Mouse (Mus musculus) midbrain, embryonic 12.5 days (tissue): ENCODE results near the gene Snai1. TPM values are rescaled to one million over a fixed set of nuclear protein-coding genes. Genes with fewer than 3 reads are reported as not detected.
A peak's percentile ranks its signal among the peaks of the same experiment; 100 is the strongest.

ENCODE experiments used
- ATAC-seq: fragments of 200-750 bp; cut with Nextera tagmentation; 2 replicates; pipeline ENCODE4 v1.8.0; 2017; ENCODE audit warnings: low read depth, moderate TSS enrichment, moderate library complexity; ENCODE audit not compliant: low FRiP score
- H3K27ac ChIP-seq: fragments of 300-500 bp; sonication (generic); replicated peaks from 2 replicates; pipeline ENCODE4 v1.5.1; 2016; ENCODE audit warnings: mild to moderate bottlenecking
- H3K27me3 ChIP-seq: fragments of 300-500 bp; sonication (generic); 2 replicates; pipeline ENCODE4 v1.6.1; 2016; ENCODE audit warnings: mild to moderate bottlenecking
- H3K36me3 ChIP-seq: fragments of 300-500 bp; sonication (generic); 2 replicates; pipeline ENCODE4 v1.6.1; 2016
- H3K4me1 ChIP-seq: fragments of 300-500 bp; sonication (generic); 2 replicates; pipeline ENCODE4 v1.6.1; 2016
- H3K4me2 ChIP-seq: fragments of 300-500 bp; sonication (generic); replicated peaks from 2 replicates; pipeline ENCODE4 v1.6.1; 2016; ENCODE audit warnings: mild to moderate bottlenecking, moderate library complexity
- H3K4me3 ChIP-seq: fragments of 300-500 bp; sonication (generic); 2 replicates; pipeline ENCODE4 v1.5.1; 2016; ENCODE audit warnings: mild to moderate bottlenecking
- H3K9ac ChIP-seq: fragments of 300-500 bp; sonication (generic); replicated peaks from 2 replicates; pipeline ENCODE4 v1.6.1; 2016; ENCODE audit warnings: mild to moderate bottlenecking, moderate library complexity
- H3K9me3 ChIP-seq: fragments of 300-500 bp; sonication (generic); 2 replicates; pipeline ENCODE4 v1.6.1; 2016; ENCODE audit warnings: mild to moderate bottlenecking
- WGBS: fragments of 180-500 bp; shearing (Covaris S2); methylation state at CpG from one replicate; pipeline ENCODE4 v1.1.7; 2016; 5-methylcytosine and 5-hydroxymethylcytosine counted together
- polyA plus RNA-seq: library from polyadenylated mRNA; unstranded; fragments of >200 nt; fragmentation: Nextera tagmentation; extraction: Ambion mirVana; gene quantifications from 2 replicates; pipeline ENCODE4 v1.2.1, GENCODE M21; 2016

Snai1 gene
- polyA plus RNA-seq, 1 experiment from 2014 or later: 24.6 TPM

- H3K4me1 ChIP-seq: peaks cover 28% of the 10 kb centered on the region
- H3K27ac ChIP-seq: no peak overlapping the region
- no peak for ATAC-seq
- H3K9me3 ChIP-seq: no peaks in the 10 kb centered on the region
- 0 out of 2 replicates have a peak overlapping the region, but pooled peaks have one; percentile 11 for H3K9ac ChIP-seq
- peaks cover 39% of the 10 kb centered on the region for H3K36me3 ChIP-seq
- H3K27me3 ChIP-seq: no peaks in the 10 kb centered on the region
- peak overlapping the region; percentile 92 for H3K4me2 ChIP-seq
- peak overlapping the region; percentile 95 for H3K4me3 ChIP-seq
- WGBS: 85% methylated on average over 3 of the region's 3 CpGs
Measured at GRCm38 (mm10) chr2:167505127-167505526, 32.9 kb upstream of the Snai1 start.

GRCm38 (mm10) chr2:167506546-167507260, 31.3 kb upstream of the Snai1 start:
- WGBS: 96% methylated on average over 10 of the region's 10 CpGs
- peaks cover 28% of the 10 kb centered on the region for H3K4me1 ChIP-seq
- no peaks in the 10 kb centered on the region for H3K27me3 ChIP-seq
- no peak overlapping the region for H3K27ac ChIP-seq
- H3K4me3 ChIP-seq: no peak overlapping the region
- ATAC-seq: no peak
- H3K36me3 ChIP-seq: peaks cover 54% of the 10 kb centered on the region
- H3K9me3 ChIP-seq: no peaks in the 10 kb centered on the region
- H3K9ac ChIP-seq: no peak overlapping the region
- H3K4me2 ChIP-seq: no peak overlapping the region

GRCm38 (mm10) chr2:167507719-167508385, 30.1 kb upstream of the Snai1 start:
- ATAC-seq: no peak
- H3K9me3 ChIP-seq: no peaks in the 10 kb centered on the region
- H3K27me3 ChIP-seq: no peaks in the 10 kb centered on the region
- 98% methylated on average over 3 of the region's 3 CpGs for WGBS
- H3K4me3 ChIP-seq: no peak overlapping the region
- peaks cover 28% of the 10 kb centered on the region for H3K4me1 ChIP-seq
- H3K4me2 ChIP-seq: no peak overlapping the region
- no peak overlapping the region for H3K27ac ChIP-seq
- no peak overlapping the region for H3K9ac ChIP-seq
- peaks cover 65% of the 10 kb centered on the region for H3K36me3 ChIP-seq

GRCm38 (mm10) chr2:167508569-167508968, 29.4 kb upstream of the Snai1 start:
- H3K36me3 ChIP-seq: peaks cover 72% of the 10 kb centered on the region
- no peak overlapping the region for H3K4me3 ChIP-seq
- H3K9ac ChIP-seq: no peak overlapping the region
- 97% methylated on average over 4 of the region's 4 CpGs for WGBS
- no peaks in the 10 kb centered on the region for H3K27me3 ChIP-seq
- no peak for ATAC-seq
- H3K27ac ChIP-seq: no peak overlapping the region
- H3K4me2 ChIP-seq: no peak overlapping the region
- no peaks in the 10 kb centered on the region for H3K9me3 ChIP-seq
- H3K4me1 ChIP-seq: peaks cover 28% of the 10 kb centered on the region

GRCm38 (mm10) chr2:167510485-167510884, 27.5 kb upstream of the Snai1 start:
- Histone ChIP-seq H3K36me3 (peaks cover 92% of the 10 kb centered on the region), H3K27me3 (no peaks in the 10 kb centered on the region), H3K9ac (no peak overlapping the region)

GRCm38 (mm10) chr2:167512365-167512764, 25.6 kb upstream of the Snai1 start:
- Histone ChIP-seq H3K4me1 (no peaks in the 10 kb centered on the region), H3K27me3 (no peaks in the 10 kb centered on the region), H3K36me3 (peaks cover 99% of the 10 kb centered on the region), H3K4me3 (no peak overlapping the region), H3K9ac (no peak overlapping the region), H3K9me3 (no peaks in the 10 kb centered on the region), H3K27ac (no peak overlapping the region), H3K4me2 (no peak overlapping the region)
- no peak for ATAC-seq
- 97% methylated on average over 9 of the region's 9 CpGs for WGBS

More at GRCm38 (mm10) chr2:167510485-167510884, 27.5 kb upstream of the Snai1 start:
- Histone ChIP-seq H3K4me2 (no peak overlapping the region), H3K4me3 (no peak overlapping the region), H3K4me1 (peaks cover 12% of the 10 kb centered on the region), H3K9me3 (no peaks in the 10 kb centered on the region), H3K27ac (no peak overlapping the region)
- 88% methylated on average over 3 of the region's 3 CpGs for WGBS
- no peak for ATAC-seq

GRCm38 (mm10) chr2:167512970-167513369, 25.0 kb upstream of the Snai1 start:
- 94% methylated on average over 5 of the region's 5 CpGs for WGBS
- no peaks in the 10 kb centered on the region for H3K9me3 ChIP-seq
- ATAC-seq: no peak
- H3K36me3 ChIP-seq: peaks cover 99% of the 10 kb centered on the region
- no peaks in the 10 kb centered on the region for H3K4me1 ChIP-seq
- no peak overlapping the region for H3K27ac ChIP-seq
- H3K4me2 ChIP-seq: no peak overlapping the region
- no peaks in the 10 kb centered on the region for H3K27me3 ChIP-seq
- H3K9ac ChIP-seq: no peak overlapping the region
- no peak overlapping the region for H3K4me3 ChIP-seq

- ATAC-seq: no peak
- H3K9me3 ChIP-seq: no peaks in the 10 kb centered on the region
- WGBS: 92% methylated on average over 4 of the region's 4 CpGs
Measured at GRCm38 (mm10) chr2:167514641-167515040, 23.4 kb upstream of the Snai1 start.

GRCm38 (mm10) chr2:167515688-167516087, 22.3 kb upstream of the Snai1 start:
- Histone ChIP-seq H3K4me1 (no peaks in the 10 kb centered on the region), H3K27ac (no peak overlapping the region), H3K4me3 (no peak overlapping the region), H3K27me3 (no peaks in the 10 kb centered on the region), H3K9me3 (no peaks in the 10 kb centered on the region), H3K36me3 (peaks cover 79% of the 10 kb centered on the region), H3K4me2 (no peak overlapping the region), H3K9ac (no peak overlapping the region)
- no peak for ATAC-seq
- WGBS: 93% methylated on average over 5 of the region's 5 CpGs

More at GRCm38 (mm10) chr2:167514641-167515040, 23.4 kb upstream of the Snai1 start:
- Histone ChIP-seq H3K4me3 (no peak overlapping the region), H3K4me2 (no peak overlapping the region), H3K27ac (no peak overlapping the region), H3K4me1 (no peaks in the 10 kb centered on the region), H3K9ac (no peak overlapping the region), H3K27me3 (no peaks in the 10 kb centered on the region), H3K36me3 (peaks cover 89% of the 10 kb centered on the region)

GRCm38 (mm10) chr2:167519606-167520252, 18.3 kb upstream of the Snai1 start:
- H3K27ac ChIP-seq: no peak overlapping the region
- no peak for ATAC-seq
- H3K9me3 ChIP-seq: no peaks in the 10 kb centered on the region
- H3K36me3 ChIP-seq: peaks cover 39% of the 10 kb centered on the region
- no peaks in the 10 kb centered on the region for H3K4me1 ChIP-seq
- H3K9ac ChIP-seq: no peak overlapping the region
- 80% methylated on average over 5 of the region's 5 CpGs for WGBS
- H3K27me3 ChIP-seq: no peaks in the 10 kb centered on the region
- H3K4me2 ChIP-seq: no peak overlapping the region
- H3K4me3 ChIP-seq: no peak overlapping the region

GRCm38 (mm10) chr2:167528278-167528677, 9.7 kb upstream of the Snai1 start:
- no peak overlapping the region for H3K4me2 ChIP-seq
- H3K9me3 ChIP-seq: no peaks in the 10 kb centered on the region
- H3K36me3 ChIP-seq: no peaks in the 10 kb centered on the region
- peaks cover 7% of the 10 kb centered on the region; the same call in 1 of the 2 replicates for H3K4me1 ChIP-seq
- no peak overlapping the region for H3K4me3 ChIP-seq
- H3K27ac ChIP-seq: no peak overlapping the region
- peaks cover 7% of the 10 kb centered on the region for H3K27me3 ChIP-seq
- H3K9ac ChIP-seq: no peak overlapping the region
- no peak for ATAC-seq
- WGBS: 8% methylated on average over 5 of the region's 5 CpGs

- no peak for ATAC-seq
- peaks cover 7% of the 10 kb centered on the region; the same call in 1 of the 2 replicates for H3K4me1 ChIP-seq
- H3K9me3 ChIP-seq: no peaks in the 10 kb centered on the region
- no peaks in the 10 kb centered on the region for H3K36me3 ChIP-seq
- H3K9ac ChIP-seq: no peak overlapping the region
- 25% methylated on average over 5 of the region's 5 CpGs for WGBS
- H3K4me3 ChIP-seq: no peak overlapping the region
- no peak overlapping the region for H3K4me2 ChIP-seq
- no peak overlapping the region for H3K27ac ChIP-seq
- peaks cover 16% of the 10 kb centered on the region for H3K27me3 ChIP-seq
Measured at GRCm38 (mm10) chr2:167529935-167530513, 8.0 kb upstream of the Snai1 start.
